Mouse (Mus musculus) embryonic facial prominence, embryonic 14.5 days (tissue): ENCODE data around the gene Gm6034. TPM values are rescaled to one million over a fixed set of nuclear protein-coding genes. Genes with fewer than 3 reads are reported as not detected.
"Not testable (repeated sequence)": the region's sequence is repeated elsewhere in the genome, so short reads cannot be mapped to it uniquely, and the experiment has no call there.

Source experiments
- ATAC-seq: fragments of 200-750 bp; cut with Nextera tagmentation; 2 replicates; pipeline ENCODE4 v1.8.0; 2017; ENCODE audit warnings: low read depth, moderate number of reproducible peaks, moderate TSS enrichment
- DNase-seq: peaks from one replicate; pipeline ENCODE4 v3.0.0-alpha.2; 2015; ENCODE audit warnings: low spot score
- H3K27ac ChIP-seq: fragments of 300-500 bp; sonication (generic); replicated peaks from 2 replicates; pipeline ENCODE4 v1.5.1; 2014; ENCODE audit warnings: low read depth, mild to moderate bottlenecking, low read length, moderate library complexity
- H3K27me3 ChIP-seq: fragments of 300-500 bp; sonication (generic); replicated peaks from 2 replicates; pipeline ENCODE4 v1.6.1; 2014; ENCODE audit warnings: low read length; ENCODE audit not compliant: control insufficient read depth, insufficient read depth
- H3K36me3 ChIP-seq: fragments of 300-500 bp; sonication (generic); 2 replicates; pipeline ENCODE4 v1.6.1; 2014; ENCODE audit warnings: low read length, mixed read lengths; ENCODE audit not compliant: control insufficient read depth, insufficient read depth
- H3K4me1 ChIP-seq: fragments of 300-500 bp; sonication (generic); 2 replicates; pipeline ENCODE4 v1.6.1; 2014; ENCODE audit warnings: antibody characterized with exemption, low read length; ENCODE audit not compliant: control insufficient read depth, insufficient read depth
- H3K4me2 ChIP-seq: fragments of 300-500 bp; sonication (generic); 2 replicates; pipeline ENCODE4 v1.6.1; 2014; ENCODE audit warnings: low read depth, mild to moderate bottlenecking, low read length, moderate library complexity, mixed read lengths
- H3K4me3 ChIP-seq: fragments of 300-500 bp; sonication (generic); 2 replicates; pipeline ENCODE4 v1.5.1; 2014; ENCODE audit warnings: low read depth, mild to moderate bottlenecking, low read length
- H3K9ac ChIP-seq: fragments of 300-500 bp; sonication (generic); 2 replicates; pipeline ENCODE4 v1.6.1; 2014; ENCODE audit warnings: low read depth, mild to moderate bottlenecking, low read length, moderate library complexity, mixed read lengths
- H3K9me3 ChIP-seq: fragments of 300-500 bp; sonication (generic); 2 replicates; pipeline ENCODE4 v1.6.1; 2016; ENCODE audit warnings: low read length; ENCODE audit not compliant: control insufficient read depth
- WGBS: fragments of 180-500 bp; shearing (Covaris S2); extraction: QIAGEN DNeasy Blood & Tissue Kit; methylation state at CpG from one replicate; pipeline ENCODE4 v1.1.7; 2014; 5-methylcytosine and 5-hydroxymethylcytosine counted together
- polyA plus RNA-seq: library from polyadenylated mRNA; unstranded; fragments of >200 nt; fragmentation: Nextera tagmentation; extraction: Ambion mirVana; gene quantifications from 2 replicates; pipeline ENCODE4 v1.2.1, GENCODE M21; 2014

Gm6034 gene
- polyA plus RNA-seq, 1 experiment from 2014 or later, result not detected

- not testable (repeated sequence) for H3K27me3 ChIP-seq, H3K36me3 ChIP-seq, DNase-seq, H3K9ac ChIP-seq, H3K27ac ChIP-seq, H3K9me3 ChIP-seq, ATAC-seq, H3K4me1 ChIP-seq, H3K4me2 ChIP-seq, H3K4me3 ChIP-seq
- 85% methylated on average over 13 of the region's 13 CpGs for WGBS
Observed at GRCm38 (mm10) chr17:36036126-36036525, 6.6 kb upstream of the Gm6034 start.

GRCm38 (mm10) chr17:36040604-36041003 is 2.2 kb upstream of the Gm6034 start:
- not testable (repeated sequence) for H3K36me3 ChIP-seq, H3K27ac ChIP-seq, ATAC-seq, H3K9ac ChIP-seq, H3K27me3 ChIP-seq, H3K4me2 ChIP-seq, H3K4me1 ChIP-seq, DNase-seq, H3K4me3 ChIP-seq, H3K9me3 ChIP-seq
- WGBS, result 71% methylated on average over 2 of the region's 2 CpGs

- not testable (repeated sequence) for H3K27ac ChIP-seq, H3K9me3 ChIP-seq, H3K27me3 ChIP-seq, H3K36me3 ChIP-seq, H3K4me1 ChIP-seq, DNase-seq
- 2% methylated on average over 13 of the region's 19 CpGs for WGBS
- peak overlapping the region; percentile 58 for H3K9ac ChIP-seq
- peak; percentile 74 for ATAC-seq
- H3K4me2 ChIP-seq, result peak overlapping the region; percentile 68
- H3K4me3 ChIP-seq, result peak overlapping the region; percentile 42
Observed at GRCm38 (mm10) chr17:36042055-36042454, 706 bp upstream of the Gm6034 start.

- H3K36me3 ChIP-seq, result no peaks in the 10 kb centered on the region
- ATAC-seq (no peak), DNase-seq (no peak)
- no peaks in the 10 kb centered on the region for H3K9me3 ChIP-seq
- H3K27ac ChIP-seq, result no peak overlapping the region
- peak overlapping the region; percentile 42 for H3K4me3 ChIP-seq
- peak overlapping the region; percentile 58 for H3K9ac ChIP-seq
- 78% methylated on average over 3 of the region's 3 CpGs for WGBS
- H3K4me1 ChIP-seq, result no peaks in the 10 kb centered on the region
- peak overlapping the region; percentile 68 for H3K4me2 ChIP-seq
- H3K27me3 ChIP-seq, result no peaks in the 10 kb centered on the region
Observed at GRCm38 (mm10) chr17:36043286-36043685, 525 bp downstream of the Gm6034 start.

GRCm38 (mm10) chr17:36057927-36058326 is 15.2 kb downstream of the Gm6034 start:
- H3K27ac ChIP-seq, H3K4me2 ChIP-seq, H3K36me3 ChIP-seq, H3K4me1 ChIP-seq, H3K4me3 ChIP-seq, H3K27me3 ChIP-seq, DNase-seq, ATAC-seq, H3K9me3 ChIP-seq, H3K9ac ChIP-seq: not testable (repeated sequence)
- 89% methylated on average over 23 of the region's 25 CpGs for WGBS

- H3K27me3 ChIP-seq, H3K4me3 ChIP-seq, H3K4me2 ChIP-seq, H3K27ac ChIP-seq, H3K9me3 ChIP-seq, DNase-seq, H3K36me3 ChIP-seq, H3K4me1 ChIP-seq, ATAC-seq, H3K9ac ChIP-seq: not testable (repeated sequence)
- 30% methylated on average over 1 of the region's 1 CpGs for WGBS
Observed at GRCm38 (mm10) chr17:36058362-36058761, 15.6 kb downstream of the Gm6034 start, which contains the start of gene Gm11127. Gene Gm11127 (minus strand): TSS chr17:36058371.

GRCm38 (mm10) chr17:36060829-36061228 is 18.1 kb downstream of the Gm6034 start:
- H3K27ac ChIP-seq, result no peak overlapping the region
- no peaks in the 10 kb centered on the region for H3K9me3 ChIP-seq
- H3K4me3 ChIP-seq, result no peak overlapping the region
- H3K36me3 ChIP-seq, result no peaks in the 10 kb centered on the region
- no peaks in the 10 kb centered on the region for H3K4me1 ChIP-seq
- 25% methylated on average over 2 of the region's 2 CpGs for WGBS
- ATAC-seq (no peak), DNase-seq (peak; percentile 89)
- no peak overlapping the region for H3K9ac ChIP-seq
- no peak overlapping the region for H3K4me2 ChIP-seq
- no peaks in the 10 kb centered on the region for H3K27me3 ChIP-seq

DNA sequence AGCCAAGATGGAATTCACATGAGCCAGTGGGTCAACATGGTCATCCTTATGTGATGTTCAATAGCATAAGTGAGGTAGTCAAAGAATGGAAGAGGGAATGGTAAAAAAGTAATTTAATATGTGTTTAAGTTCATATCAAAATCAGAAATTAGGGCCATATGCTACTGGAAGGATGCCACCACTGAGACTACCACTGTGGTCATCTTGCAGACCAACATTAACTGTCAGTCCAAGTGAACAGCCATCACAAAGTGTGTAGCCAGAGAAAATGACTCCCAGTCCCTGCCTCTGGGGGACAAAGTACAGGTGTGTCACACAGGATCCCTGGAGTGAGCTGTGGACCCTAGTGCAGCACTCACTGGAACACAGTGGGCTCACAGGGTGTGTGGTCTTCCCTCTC is 39.1 kb downstream of the Gm6034 start:
- not testable (repeated sequence) for H3K9ac ChIP-seq, H3K27ac ChIP-seq, H3K4me2 ChIP-seq, H3K4me1 ChIP-seq, H3K9me3 ChIP-seq, DNase-seq, H3K36me3 ChIP-seq, ATAC-seq, H3K4me3 ChIP-seq
- peaks cover 35% of the 10 kb centered on the region for H3K27me3 ChIP-seq

GRCm38 (mm10) chr17:36082519-36083232 is 39.9 kb downstream of the Gm6034 start:
- not testable (repeated sequence) for H3K36me3 ChIP-seq, ATAC-seq, H3K27ac ChIP-seq, H3K9me3 ChIP-seq, DNase-seq, H3K4me1 ChIP-seq
- peak overlapping the region; percentile 55; the same call in 1 of the 2 replicates for H3K9ac ChIP-seq
- H3K4me2 ChIP-seq, result peak overlapping the region; percentile 97
- WGBS, result 39% methylated on average over 3 of the region's 6 CpGs
- peaks cover 35% of the 10 kb centered on the region for H3K27me3 ChIP-seq
- H3K4me3 ChIP-seq, result peak overlapping the region; percentile 50
